In the genomic region with DNA sequence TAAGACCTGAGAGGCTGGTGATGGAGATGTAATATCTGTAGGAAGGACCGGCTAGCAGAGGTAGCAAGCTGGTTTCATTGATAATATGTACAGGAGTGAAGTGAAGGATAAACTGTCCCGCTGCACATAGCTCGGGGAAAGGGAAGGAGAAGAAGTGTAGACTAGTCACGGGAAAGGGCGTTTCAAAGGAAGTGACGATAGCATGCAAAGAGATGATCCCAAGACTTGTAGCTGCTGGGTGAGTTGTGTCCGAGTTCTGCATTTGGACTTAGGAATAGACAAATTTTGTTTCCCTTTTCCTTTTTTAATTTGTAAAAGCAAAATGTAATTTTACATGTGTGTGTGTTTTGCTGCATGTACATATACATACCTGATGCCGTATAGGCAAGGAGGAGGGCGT, we compare ENCODE assay signal across 9 mouse cellular contexts. TPM values are rescaled to one million over a fixed set of nuclear protein-coding genes. Genes with fewer than 3 reads are reported as not detected.
DNase-seq lines count a peak whose midpoint lies in the region; ATAC-seq and TF ChIP-seq lines count a peak whose summit lies in the region.
"Had no signal": no experiment of that assay in that cellular context is flagged by ENCODE, and none has a peak within 500 bp of the region (broad histone marks: within the 10 kb centered on the region; RNA-seq: fewer than 3 reads in every experiment).

No protein-coding gene starts in this region.

- H3K4me3 ChIP-seq in limb, embryonic 12.5 days (replicated peaks), result no peak overlapping the region
- H3K4me3 ChIP-seq in limb, embryonic 10.5 days, result no peak overlapping the region
- H3K4me3 ChIP-seq in forebrain, embryonic 12.5 days (replicated peaks), result no peak overlapping the region
- peak overlapping the region; percentile 97; the same call in 1 of the 2 replicates for H3K4me3 ChIP-seq in hindbrain, postnatal 0 days (ENCODE audit: low read length)
- no peak overlapping the region for H3K4me3 ChIP-seq in myocyte

- no peak for DNase-seq in limb, embryonic 10.5 days (ENCODE audit: low spot score)
- no peak for DNase-seq in hindbrain, postnatal 0 days (ENCODE audit: low spot score)
- no peak for DNase-seq in kidney, postnatal 36 days
- DNase-seq in testis, postnatal 10 days (ENCODE audit: low spot score), result no peak
- DNase-seq: adrenal gland, postnatal 10 days; cerebellum, adult 9-10 months had no signal

- H3K4me2 ChIP-seq in limb, embryonic 12.5 days, result peak overlapping the region; percentile 63; the same call in 1 of the 2 replicates
- 0 out of 2 replicates have a peak overlapping the region, but pooled peaks have one; percentile 69 for H3K4me2 ChIP-seq in forebrain, embryonic 12.5 days
- peak overlapping the region; percentile 70 for H3K4me2 ChIP-seq in hindbrain, postnatal 0 days (ENCODE audit: low read depth, low read length)
- H3K4me2 ChIP-seq in myocyte (ENCODE audit: low read depth), result peak overlapping the region; percentile 79

- no peak overlapping the region for H3K9ac ChIP-seq in limb, embryonic 12.5 days (replicated peaks)
- no peak overlapping the region for H3K9ac ChIP-seq in forebrain, embryonic 12.5 days
- no peak overlapping the region for H3K9ac ChIP-seq in hindbrain, postnatal 0 days (replicated peaks; ENCODE audit: low read length)

- no peak overlapping the region for H3ac ChIP-seq in myocyte (ENCODE audit: control insufficient read depth, insufficient read length)

- no peak for TF ChIP-seq CTCF in hindbrain, postnatal 0 days (IDR thresholded peaks at IDR 0.05; ENCODE audit: low read depth)

- H3K27ac ChIP-seq in limb, embryonic 12.5 days, result no peak overlapping the region
- no peak overlapping the region for H3K27ac ChIP-seq in limb, embryonic 10.5 days
- H3K27ac ChIP-seq in forebrain, embryonic 12.5 days, result no peak overlapping the region
- no peak overlapping the region for H3K27ac ChIP-seq in hindbrain, postnatal 0 days

- ATAC-seq in limb, embryonic 12.5 days (ENCODE audit: insufficient number of reproducible peaks, insufficient read depth, low FRiP score, low TSS enrichment, low read depth), result no peak
- no peak for ATAC-seq in forebrain, embryonic 12.5 days (ENCODE audit: low FRiP score)
- ATAC-seq in hindbrain, postnatal 0 days, result no peak

- H3K79me2 ChIP-seq in myocyte (ENCODE audit: control insufficient read depth, insufficient read depth), result peaks cover 60% of the 10 kb centered on the region

- H3K27me3 ChIP-seq in limb, embryonic 12.5 days, result no peaks in the 10 kb centered on the region
- no peaks in the 10 kb centered on the region for H3K27me3 ChIP-seq in limb, embryonic 10.5 days (ENCODE audit: low read depth, poor library complexity, severe bottlenecking)
- peaks cover 3% of the 10 kb centered on the region; the same call in 1 of the 2 replicates for H3K27me3 ChIP-seq in forebrain, embryonic 12.5 days
- no peaks in the 10 kb centered on the region for H3K27me3 ChIP-seq in hindbrain, postnatal 0 days (ENCODE audit: insufficient read depth, low read length)
- no peaks in the 10 kb centered on the region for H3K27me3 ChIP-seq in myocyte (ENCODE audit: control insufficient read depth, insufficient read depth, insufficient read length)

- H3K36me3 ChIP-seq in limb, embryonic 12.5 days, result 0 out of 2 replicates have a peak, but pooled peaks cover 3% of the 10 kb centered on the region
- H3K36me3 ChIP-seq in limb, embryonic 10.5 days, result peaks cover 5% of the 10 kb centered on the region; the same call in 1 of the 2 replicates
- no peaks in the 10 kb centered on the region for H3K36me3 ChIP-seq in forebrain, embryonic 12.5 days (replicated peaks)
- no peaks in the 10 kb centered on the region for H3K36me3 ChIP-seq in hindbrain, postnatal 0 days (ENCODE audit: insufficient read depth, low read length)
- peaks cover 12% of the 10 kb centered on the region for H3K36me3 ChIP-seq in myocyte (ENCODE audit: control insufficient read depth, insufficient read depth)

- peaks cover 12% of the 10 kb centered on the region; the same call in 1 of the 2 replicates for H3K4me1 ChIP-seq in limb, embryonic 12.5 days (replicated peaks)
- peaks cover 14% of the 10 kb centered on the region for H3K4me1 ChIP-seq in limb, embryonic 10.5 days
- peaks cover 8% of the 10 kb centered on the region for H3K4me1 ChIP-seq in forebrain, embryonic 12.5 days
- H3K4me1 ChIP-seq in hindbrain, postnatal 0 days (ENCODE audit: insufficient read depth, low read length), result peaks cover 7% of the 10 kb centered on the region; the same call in 1 of the 2 replicates

- no peak for TF ChIP-seq POLR2A in myocyte (IDR thresholded peaks at IDR 0.05; ENCODE audit: insufficient read length, low read depth)

- no peaks in the 10 kb centered on the region for H3K9me3 ChIP-seq in limb, embryonic 12.5 days
- no peaks in the 10 kb centered on the region for H3K9me3 ChIP-seq in limb, embryonic 10.5 days (replicated peaks)
- H3K9me3 ChIP-seq in forebrain, embryonic 12.5 days, result no peaks in the 10 kb centered on the region
- H3K9me3 ChIP-seq in hindbrain, postnatal 0 days (ENCODE audit: low read length), result no peaks in the 10 kb centered on the region

- WGBS in limb, embryonic 12.5 days, result 94% methylated on average over 9 of the region's 9 CpGs
- 95% methylated on average over 9 of the region's 9 CpGs for WGBS in limb, embryonic 10.5 days
- 95% methylated on average over 9 of the region's 9 CpGs for WGBS in forebrain, embryonic 12.5 days
- 89% methylated on average over 9 of the region's 9 CpGs for WGBS in hindbrain, postnatal 0 days

TF ChIP-seq in myocyte, 11 proteins besides CTCF, POLR2A, EP300 and RAD21:
- no peak for TF ChIP-seq MYOD1 (IDR thresholded peaks at IDR 0.05; ENCODE audit: control insufficient read depth in 1 of 3, insufficient read length in 2 of 3, low read depth in 2 of 3)
- TF ChIP-seq TCF12 (IDR thresholded peaks at IDR 0.05; ENCODE audit: insufficient read depth, poor library complexity, severe bottlenecking), result no peak
- no peak for TF ChIP-seq CEBPB (IDR thresholded peaks at IDR 0.05; ENCODE audit: insufficient read depth, poor library complexity, severe bottlenecking)
- no peak for TF ChIP-seq SRF (IDR thresholded peaks at IDR 0.05; ENCODE audit: control insufficient read depth, insufficient read length, low read depth)
- TF ChIP-seq MYOG (IDR thresholded peaks at IDR 0.05; ENCODE audit: control insufficient read depth in 1 of 3, insufficient read depth in 1 of 3, insufficient read length in 2 of 3, low read depth in 2 of 3), result no peak
- TF ChIP-seq USF1 (IDR thresholded peaks at IDR 0.05; ENCODE audit: low read depth), result no peak
- no peak for TF ChIP-seq MAX (IDR thresholded peaks at IDR 0.05; ENCODE audit: low read depth)
- TF ChIP-seq REST (IDR thresholded peaks at IDR 0.05; ENCODE audit: insufficient read depth, insufficient read length), result no peak

RNA-seq across cellular contexts. Expression of a gene that starts 1.9 kb away (rescaled TPM):
- polyA plus RNA-seq in limb, embryonic 12.5 days (2016; fragmentation: Nextera tagmentation; extraction: Ambion mirVana), result 6.0 and 6.1 TPM in 2 replicates
- 5.2 and 6.0 TPM in 2 replicates for polyA plus RNA-seq in limb, embryonic 10.5 days (2016; fragmentation: Nextera tagmentation; extraction: Ambion mirVana)
- polyA plus RNA-seq in forebrain, embryonic 12.5 days (2016; fragmentation: Nextera tagmentation; extraction: Ambion mirVana), result 6.6 and 7.2 TPM in 2 replicates
- total RNA-seq in hindbrain, postnatal 0 days (2014; rRNA removed), result 27.1 and 32.9 TPM in 2 replicates
- polyA plus RNA-seq in hindbrain, postnatal 0 days (2015; fragmentation: Nextera tagmentation; extraction: Ambion mirVana), result 4.4 and 4.5 TPM in 2 replicates
- 17.9 TPM for polyA plus RNA-seq in myocyte (2012; fragmentation: generic; extraction: Trizol)

RNA-seq across cellular contexts. Expression of a gene that starts 36.7 kb away (rescaled TPM):
- polyA plus RNA-seq in limb, embryonic 12.5 days (2016; fragmentation: Nextera tagmentation; extraction: Ambion mirVana), result 0.33 and 0.59 TPM in 2 replicates
- 0.24 and 0.28 TPM in 2 replicates for polyA plus RNA-seq in limb, embryonic 10.5 days (2016; fragmentation: Nextera tagmentation; extraction: Ambion mirVana)
- polyA plus RNA-seq in forebrain, embryonic 12.5 days (2016; fragmentation: Nextera tagmentation; extraction: Ambion mirVana), result 0.40 and 0.97 TPM in 2 replicates
- total RNA-seq in hindbrain, postnatal 0 days (2014; rRNA removed), result 11.8 and 13.4 TPM in 2 replicates
- 0.40 and 0.44 TPM in 2 replicates for polyA plus RNA-seq in hindbrain, postnatal 0 days (2015; fragmentation: Nextera tagmentation; extraction: Ambion mirVana)
- 3.6 TPM for polyA plus RNA-seq in myocyte (2012; fragmentation: generic; extraction: Trizol)
